Mouse (Mus musculus): ENCODE results near the gene Kcnj1.
A peak's percentile ranks its signal among the peaks of the same experiment; 100 is the strongest.

The Kcnj1 gene

GRCm38 (mm10) chr9:32372202-32372601 is at the start of gene Kcnj1:
Gene Kcnj1 (plus strand): TSS chr9:32372493.
- no peak for DNase-seq (ENCODE audit: inconsistent age in 2 of 2, low spot score in 1 of 2)

GRCm38 (mm10) chr9:32323610-32324009 is 48.7 kb upstream of the Kcnj1 start:
- no peak for DNase-seq (ENCODE audit: inconsistent age in 2 of 2, low spot score in 1 of 2)

GRCm38 (mm10) chr9:32328777-32329176 is 43.5 kb upstream of the Kcnj1 start:
- no peak for DNase-seq (ENCODE audit: inconsistent age in 2 of 2, low spot score in 1 of 2)

- no peak for DNase-seq (ENCODE audit: inconsistent age in 2 of 2, low spot score in 1 of 2)
These were observed 41.1 kb upstream of the Kcnj1 start for GRCm38 (mm10) chr9:32331162-32331561.

GRCm38 (mm10) chr9:32335389-32336150 is 36.7 kb upstream of the Kcnj1 start:
- no peak for DNase-seq (ENCODE audit: inconsistent age in 2 of 2, low spot score in 1 of 2)

- peak; percentile 20 to 70 for DNase-seq (ENCODE audit: inconsistent age in 2 of 2, low spot score in 1 of 2)
These were observed 31.5 kb upstream of the Kcnj1 start for GRCm38 (mm10) chr9:32340831-32341230.

GRCm38 (mm10) chr9:32342929-32343328 is 29.4 kb upstream of the Kcnj1 start:
- DNase-seq (ENCODE audit: inconsistent age in 2 of 2, low spot score in 1 of 2), result no peak

- no peak for DNase-seq (ENCODE audit: inconsistent age in 2 of 2, low spot score in 1 of 2)
These were observed 28.2 kb upstream of the Kcnj1 start, which contains the start of gene Kcnj5 for GRCm38 (mm10) chr9:32344051-32344450. Gene Kcnj5 (minus strand): TSS chr9:32344350.

GRCm38 (mm10) chr9:32344489-32344888 is 27.8 kb upstream of the Kcnj1 start:
- no peak for DNase-seq (ENCODE audit: inconsistent age in 2 of 2, low spot score in 1 of 2)

GRCm38 (mm10) chr9:32348096-32348495 is 24.2 kb upstream of the Kcnj1 start:
- no peak for DNase-seq (ENCODE audit: inconsistent age in 2 of 2, low spot score in 1 of 2)

- no peak for DNase-seq (ENCODE audit: inconsistent age in 2 of 2, low spot score in 1 of 2)
These were observed 22.9 kb upstream of the Kcnj1 start for GRCm38 (mm10) chr9:32349344-32349743.

- peak; percentile 55 to 88 for DNase-seq (ENCODE audit: inconsistent age in 2 of 2, low spot score in 1 of 2)
These were observed 22.0 kb upstream of the Kcnj1 start for GRCm38 (mm10) chr9:32350332-32350731.

- DNase-seq (ENCODE audit: inconsistent age in 2 of 2, low spot score in 1 of 2), result peak in 1 of 2 experiments; percentile 62
These were observed 11.5 kb upstream of the Kcnj1 start for GRCm38 (mm10) chr9:32360770-32361169.

GRCm38 (mm10) chr9:32368812-32369211 is 3.5 kb upstream of the Kcnj1 start:
- DNase-seq (ENCODE audit: inconsistent age in 2 of 2, low spot score in 1 of 2), result no peak

GRCm38 (mm10) chr9:32369388-32369787 is 2.9 kb upstream of the Kcnj1 start:
- no peak for DNase-seq (ENCODE audit: inconsistent age in 2 of 2, low spot score in 1 of 2)

- DNase-seq (ENCODE audit: inconsistent age in 2 of 2, low spot score in 1 of 2), result no peak
These were observed 1.4 kb downstream of the Kcnj1 start for GRCm38 (mm10) chr9:32373656-32374055.

- DNase-seq (ENCODE audit: inconsistent age in 2 of 2, low spot score in 1 of 2), result no peak
These were observed 3.7 kb downstream of the Kcnj1 start for GRCm38 (mm10) chr9:32376031-32376430.

- peak in 1 of 2 experiments; percentile 52 for DNase-seq (ENCODE audit: inconsistent age in 2 of 2, low spot score in 1 of 2)
These were observed 4.7 kb downstream of the Kcnj1 start for GRCm38 (mm10) chr9:32376863-32377590.

GRCm38 (mm10) chr9:32384906-32385305 is 12.6 kb downstream of the Kcnj1 start:
- no peak for DNase-seq (ENCODE audit: inconsistent age in 2 of 2, low spot score in 1 of 2)

GRCm38 (mm10) chr9:32388120-32388519 is 15.8 kb downstream of the Kcnj1 start:
- DNase-seq (ENCODE audit: inconsistent age in 2 of 2, low spot score in 1 of 2), result no peak

- DNase-seq (ENCODE audit: inconsistent age in 2 of 2, low spot score in 1 of 2), result no peak
These were observed 18.8 kb downstream of the Kcnj1 start for GRCm38 (mm10) chr9:32391092-32391491.

GRCm38 (mm10) chr9:32391701-32392100 is 19.4 kb downstream of the Kcnj1 start:
- no peak for DNase-seq (ENCODE audit: inconsistent age in 2 of 2, low spot score in 1 of 2)

Data from adrenal gland, adult (tissue).